In genomic region chr4:43530581-43530980, GRCm38 (mm10) we compare ENCODE assay signal across 8 mouse cellular contexts. TPM values are rescaled to one million over a fixed set of nuclear protein-coding genes. Genes with fewer than 3 reads are reported as not detected.
DNase-seq lines count a peak whose midpoint lies in the region; ATAC-seq lines count a peak whose summit lies in the region.

No protein-coding gene starts in this region.

- ATAC-seq in cerebellum, adult (ENCODE audit: insufficient number of reproducible peaks, low FRiP score, low TSS enrichment), result peak; percentile 72; the same call in 1 of the 2 replicates
- peak; percentile 57 for ATAC-seq in intestine, embryonic 16.5 days
- ATAC-seq in neural tube, embryonic 13.5 days (ENCODE audit: low read depth), result no peak

- WGBS in intestine, embryonic 16.5 days, result 18% methylated on average over 7 of the region's 7 CpGs
- 32% methylated on average over 7 of the region's 7 CpGs for WGBS in limb, embryonic 10.5 days
- WGBS in neural tube, embryonic 13.5 days, result 28% methylated on average over 7 of the region's 7 CpGs

- H3K9me3 ChIP-seq in intestine, embryonic 16.5 days (ENCODE audit: control insufficient read depth, low read length), result no peaks in the 10 kb centered on the region
- no peaks in the 10 kb centered on the region for H3K9me3 ChIP-seq in limb, embryonic 10.5 days (replicated peaks)
- H3K9me3 ChIP-seq in neural tube, embryonic 13.5 days, result no peaks in the 10 kb centered on the region

- H3K27ac ChIP-seq in intestine, embryonic 16.5 days (ENCODE audit: low read length), result peak overlapping the region; percentile 18; the same call in 1 of the 2 replicates
- no peak overlapping the region for H3K27ac ChIP-seq in limb, embryonic 10.5 days
- H3K27ac ChIP-seq in neural tube, embryonic 13.5 days (replicated peaks), result 0 out of 2 replicates have a peak overlapping the region, but pooled peaks have one; percentile 38

- no peak overlapping the region for H3K4me2 ChIP-seq in intestine, embryonic 16.5 days (ENCODE audit: low read depth, low read length)
- H3K4me2 ChIP-seq in neural tube, embryonic 13.5 days, result no peak overlapping the region

- H3K36me3 ChIP-seq in intestine, embryonic 16.5 days (ENCODE audit: control insufficient read depth, insufficient read depth, low read length), result peaks cover 20% of the 10 kb centered on the region
- peaks cover 48% of the 10 kb centered on the region for H3K36me3 ChIP-seq in limb, embryonic 10.5 days
- H3K36me3 ChIP-seq in neural tube, embryonic 13.5 days, result peaks cover 47% of the 10 kb centered on the region

- H3K4me1 ChIP-seq in intestine, embryonic 16.5 days (ENCODE audit: control insufficient read depth, insufficient read depth, low read length), result peaks cover 7% of the 10 kb centered on the region; the same call in 1 of the 2 replicates
- H3K4me1 ChIP-seq in limb, embryonic 10.5 days, result no peaks in the 10 kb centered on the region
- H3K4me1 ChIP-seq in neural tube, embryonic 13.5 days (replicated peaks), result peaks cover 6% of the 10 kb centered on the region

- no peak overlapping the region for H3K9ac ChIP-seq in intestine, embryonic 16.5 days (ENCODE audit: low read depth, low read length)
- H3K9ac ChIP-seq in neural tube, embryonic 13.5 days, result no peak overlapping the region

- H3K4me3 ChIP-seq in intestine, embryonic 16.5 days (ENCODE audit: low read length), result no peak overlapping the region
- H3K4me3 ChIP-seq in limb, embryonic 10.5 days, result no peak overlapping the region
- no peak overlapping the region for H3K4me3 ChIP-seq in neural tube, embryonic 13.5 days

- peak; percentile 40 for DNase-seq in ovary, adult 18-20 months (ENCODE audit: low spot score)
- no peak for DNase-seq in ovary, postnatal 10 days (ENCODE audit: low spot score)
- peak; percentile 65 to 68 for DNase-seq in frontal cortex, postnatal 25 days (ENCODE audit: low spot score in 2 of 2)
- peak; percentile 73 for DNase-seq in limb, embryonic 10.5 days (ENCODE audit: low spot score)
- DNase-seq in testis, postnatal 10 days (ENCODE audit: low spot score), result peak; percentile 88

- no peaks in the 10 kb centered on the region for H3K27me3 ChIP-seq in intestine, embryonic 16.5 days (replicated peaks; ENCODE audit: control insufficient read depth, insufficient read depth, low read length)
- peaks cover 13% of the 10 kb centered on the region for H3K27me3 ChIP-seq in limb, embryonic 10.5 days (ENCODE audit: low read depth, poor library complexity, severe bottlenecking)
- H3K27me3 ChIP-seq in neural tube, embryonic 13.5 days, result peaks cover 17% of the 10 kb centered on the region

RNA-seq across cellular contexts. Expression of gene Tpm2, which starts 7.0 kb away (rescaled TPM):
- polyA plus RNA-seq in intestine, embryonic 16.5 days (2015; fragmentation: Nextera tagmentation; extraction: Ambion mirVana), result 574 and 599 TPM in 2 replicates
- 45.4 and 60.0 TPM in 2 replicates for polyA plus RNA-seq in limb, embryonic 10.5 days (2016; fragmentation: Nextera tagmentation; extraction: Ambion mirVana)
- 29.0 and 77.1 TPM in 2 replicates for polyA plus RNA-seq in neural tube, embryonic 13.5 days (2015; fragmentation: Nextera tagmentation; extraction: Ambion mirVana)

RNA-seq across cellular contexts. Expression of gene Car9, which starts 23.8 kb away (rescaled TPM):
- polyA plus RNA-seq in intestine, embryonic 16.5 days (2015; fragmentation: Nextera tagmentation; extraction: Ambion mirVana), result 25.0 and 25.2 TPM in 2 replicates
- 1.0 and 1.3 TPM in 2 replicates for polyA plus RNA-seq in limb, embryonic 10.5 days (2016; fragmentation: Nextera tagmentation; extraction: Ambion mirVana)
- 0.33 and 0.56 TPM in 2 replicates for polyA plus RNA-seq in neural tube, embryonic 13.5 days (2015; fragmentation: Nextera tagmentation; extraction: Ambion mirVana)

RNA-seq across cellular contexts. Expression of gene Arhgef39, which starts 31.1 kb away (rescaled TPM):
- 40.9 and 49.7 TPM in 2 replicates for polyA plus RNA-seq in intestine, embryonic 16.5 days (2015; fragmentation: Nextera tagmentation; extraction: Ambion mirVana)
- 45.1 and 49.8 TPM in 2 replicates for polyA plus RNA-seq in limb, embryonic 10.5 days (2016; fragmentation: Nextera tagmentation; extraction: Ambion mirVana)
- polyA plus RNA-seq in neural tube, embryonic 13.5 days (2015; fragmentation: Nextera tagmentation; extraction: Ambion mirVana), result 10.0 and 10.4 TPM in 2 replicates

RNA-seq across cellular contexts. Expression of gene Creb3, which starts 31.6 kb away (rescaled TPM):
- 78.7 and 80.5 TPM in 2 replicates for polyA plus RNA-seq in intestine, embryonic 16.5 days (2015; fragmentation: Nextera tagmentation; extraction: Ambion mirVana)
- 27.3 and 40.5 TPM in 2 replicates for polyA plus RNA-seq in limb, embryonic 10.5 days (2016; fragmentation: Nextera tagmentation; extraction: Ambion mirVana)
- polyA plus RNA-seq in neural tube, embryonic 13.5 days (2015; fragmentation: Nextera tagmentation; extraction: Ambion mirVana), result 88.9 and 89.1 TPM in 2 replicates

RNA-seq across cellular contexts. Expression of gene Tln1, which starts 31.9 kb away (rescaled TPM):
- polyA plus RNA-seq in intestine, embryonic 16.5 days (2015; fragmentation: Nextera tagmentation; extraction: Ambion mirVana), result 41.2 and 41.9 TPM in 2 replicates
- 46.8 and 51.1 TPM in 2 replicates for polyA plus RNA-seq in limb, embryonic 10.5 days (2016; fragmentation: Nextera tagmentation; extraction: Ambion mirVana)
- 64.4 and 69.6 TPM in 2 replicates for polyA plus RNA-seq in neural tube, embryonic 13.5 days (2015; fragmentation: Nextera tagmentation; extraction: Ambion mirVana)

Comparison
In these comparisons a context has a peak if more than half of its experiments do, and no peak if none do; other contexts are left out.
1. RNA of gene Car9, which starts 23.8 kb away (polyA plus RNA-seq): 25.0 to 25.2 TPM in intestine, embryonic 16.5 days; 1.0 to 1.3 TPM in limb, embryonic 10.5 days and 0.33 to 0.56 TPM in neural tube, embryonic 13.5 days; every median in the first group is over 10 times any median in the second.